Mouse (Mus musculus): ENCODE measurements around the gene 0610009B22Rik. TPM values are rescaled to one million over a fixed set of nuclear protein-coding genes. Genes with fewer than 3 reads are reported as not detected.

Gene 0610009B22Rik
- polyA plus RNA-seq, 1 experiment from 2014 or later = 81.0 TPM

- H3K27ac ChIP-seq (ENCODE audit: low read depth) = peak overlapping the region; percentile 13
- H3K36me3 ChIP-seq (ENCODE audit: insufficient read depth) = peaks cover 6% of the 10 kb centered on the region; the same call in 1 of the 2 replicates
- no peaks in the 10 kb centered on the region for H3K4me1 ChIP-seq (ENCODE audit: insufficient read depth)
- DNase-seq (peak; percentile 76), ATAC-seq (ENCODE audit: insufficient read depth) (peak; percentile 25; the same call in 1 of the 2 replicates)
- H3K9me3 ChIP-seq (ENCODE audit: low read depth, low read length) = no peaks in the 10 kb centered on the region
- H3K27me3 ChIP-seq (ENCODE audit: insufficient read depth, low read length) = no peaks in the 10 kb centered on the region
- H3K4me3 ChIP-seq (ENCODE audit: low read depth, low read length) = no peak overlapping the region
- peak overlapping the region; percentile 36 for H3K4me2 ChIP-seq
- TF ChIP-seq CTCF (IDR thresholded peaks at IDR 0.05; ENCODE audit: low read depth) = no peak
- no peak overlapping the region for H3K9ac ChIP-seq
- 4% methylated on average over 17 of the region's 17 CpGs for WGBS
These were observed 50.7 kb downstream of the 0610009B22Rik start for GRCm38 (mm10) chr11:51637971-51638414.

- TF ChIP-seq CTCF (IDR thresholded peaks at IDR 0.05; ENCODE audit: low read depth) = peak; percentile 77
- ATAC-seq (ENCODE audit: insufficient read depth) = 0 out of 2 replicates have a peak, but pooled peaks have one; percentile 32
- Histone ChIP-seq H3K4me3 (ENCODE audit: low read depth, low read length) (peak overlapping the region; percentile 63), H3K4me2 (peak overlapping the region; percentile 83), H3K9me3 (ENCODE audit: low read depth, low read length) (no peaks in the 10 kb centered on the region), H3K36me3 (ENCODE audit: insufficient read depth) (no peaks in the 10 kb centered on the region), H3K9ac (peak overlapping the region; percentile 64), H3K4me1 (ENCODE audit: insufficient read depth) (no peaks in the 10 kb centered on the region), H3K27ac (ENCODE audit: low read depth) (peak overlapping the region; percentile 86), H3K27me3 (ENCODE audit: insufficient read depth, low read length) (no peaks in the 10 kb centered on the region)
- peak; percentile 88 for DNase-seq
- 2% methylated on average over 6 of the region's 6 CpGs for WGBS
These were observed 52.4 kb downstream of the 0610009B22Rik start for GRCm38 (mm10) chr11:51636323-51636684.

GRCm38 (mm10) chr11:51635525-51636322 is 53.0 kb downstream of the 0610009B22Rik start, which contains the start of gene Rmnd5b:
TSS of gene Rmnd5b (minus strand) at chr11:51635896.
- Histone ChIP-seq H3K27me3 (ENCODE audit: insufficient read depth, low read length) (no peaks in the 10 kb centered on the region), H3K36me3 (ENCODE audit: insufficient read depth) (no peaks in the 10 kb centered on the region), H3K4me2 (peak within 1 kb of the TSS; percentile 83), H3K9ac (peak within 1 kb of the TSS; percentile 64), H3K4me3 (ENCODE audit: low read depth, low read length) (peak within 1 kb of the TSS; percentile 63), H3K27ac (ENCODE audit: low read depth) (peak within 1 kb of the TSS; percentile 86), H3K9me3 (ENCODE audit: low read depth, low read length) (no peaks in the 10 kb centered on the region), H3K4me1 (ENCODE audit: insufficient read depth) (no peaks in the 10 kb centered on the region)
- peak; percentile 87 for DNase-seq
- peak; percentile 29; the same call in 1 of the 2 replicates for TF ChIP-seq CTCF (IDR thresholded peaks at IDR 0.05; ENCODE audit: low read depth)
- under 1% methylated on average over 61 of the region's 61 CpGs for WGBS
- ATAC-seq (ENCODE audit: insufficient read depth) = peak; percentile 77

Other genes with a start within 250 kb of the 0610009B22Rik start
- gene Phykpl, start 104.1 kb downstream of the 0610009B22Rik start, polyA plus RNA-seq (2014; fragmentation: Nextera tagmentation; extraction: Ambion mirVana) = 19.6 and 23.3 TPM in 2 replicates
- 676 and 703 TPM in 2 replicates for gene Hnrnpab, start 82.0 kb downstream of the 0610009B22Rik start, polyA plus RNA-seq (2014; fragmentation: Nextera tagmentation; extraction: Ambion mirVana)
- 178 and 187 TPM in 2 replicates for gene Nhp2, start 69.1 kb downstream of the 0610009B22Rik start, polyA plus RNA-seq (2014; fragmentation: Nextera tagmentation; extraction: Ambion mirVana)
- 39.4 and 43.6 TPM in 2 replicates for gene Rmnd5b, start 53.0 kb downstream of the 0610009B22Rik start, polyA plus RNA-seq (2014; fragmentation: Nextera tagmentation; extraction: Ambion mirVana)
- gene N4bp3, start 38.0 kb downstream of the 0610009B22Rik start, polyA plus RNA-seq (2014; fragmentation: Nextera tagmentation; extraction: Ambion mirVana) = 35.5 and 39.2 TPM in 2 replicates
- gene D930048N14Rik, start 37.9 kb downstream of the 0610009B22Rik start, polyA plus RNA-seq (2014; fragmentation: Nextera tagmentation; extraction: Ambion mirVana) = 3.4 TPM in 2 replicates
- gene Sec24a, start 74.8 kb upstream of the 0610009B22Rik start, polyA plus RNA-seq (2014; fragmentation: Nextera tagmentation; extraction: Ambion mirVana) = 16.3 and 16.8 TPM in 2 replicates
- 105 and 109 TPM in 2 replicates for gene Sar1b, start 74.8 kb upstream of the 0610009B22Rik start, polyA plus RNA-seq (2014; fragmentation: Nextera tagmentation; extraction: Ambion mirVana)
- gene Jade2, start 168.8 kb upstream of the 0610009B22Rik start, polyA plus RNA-seq (2014; fragmentation: Nextera tagmentation; extraction: Ambion mirVana) = 1.3 and 1.6 TPM in 2 replicates

Data from lung, embryonic 14.5 days (tissue).